Mouse (Mus musculus) gastrocnemius, adult 18-20 months (tissue): ENCODE results near the gene Ckap5. TPM values are rescaled to one million over a fixed set of nuclear protein-coding genes. Genes with fewer than 3 reads are reported as not detected.
"Not testable (repeated sequence)": the region's sequence is repeated elsewhere in the genome, so short reads cannot be mapped to it uniquely, and the experiment has no call there.

ENCODE experiments used
- DNase-seq: peaks from one replicate; pipeline ENCODE4 v3.0.0; 2021; ENCODE audit warnings: low spot score
- total RNA-seq, 2 experiments: library from RNA; stranded (reverse); gene quantifications; 2 replicates each; pipeline ENCODE4 v1.2.3; 2021

Gene Ckap5
- total RNA-seq, 2 experiments from 2014 or later = 33.0 to 33.2 TPM

DNA sequence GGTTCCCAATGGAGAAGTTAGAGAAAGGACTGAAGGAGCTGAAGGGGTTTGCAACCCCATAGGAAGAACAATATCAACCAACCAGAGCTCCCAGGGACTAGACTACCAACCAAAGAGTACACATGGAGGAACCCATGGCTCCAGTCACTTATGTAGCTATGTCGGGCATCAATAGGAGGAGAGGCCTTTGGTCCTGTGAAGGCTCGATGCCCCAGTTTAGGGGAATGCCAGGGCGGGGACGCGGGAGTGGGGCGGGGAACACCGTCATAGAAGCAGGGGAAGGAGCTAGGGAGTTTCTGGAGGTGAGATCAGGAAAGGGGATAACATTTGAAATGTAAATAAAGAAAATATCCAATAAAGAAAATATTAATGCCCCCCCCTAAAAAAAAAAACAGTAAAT, 96.8 kb downstream of the Ckap5 start:
- not testable (repeated sequence) for DNase-seq

GRCm38 (mm10) chr2:91627486-91627885, 100.9 kb downstream of the Ckap5 start:
- no peak for DNase-seq

GRCm38 (mm10) chr2:91628171-91628570, 101.6 kb downstream of the Ckap5 start:
- DNase-seq = no peak

GRCm38 (mm10) chr2:91629682-91630081, 103.1 kb downstream of the Ckap5 start:
- DNase-seq = no peak

DNA sequence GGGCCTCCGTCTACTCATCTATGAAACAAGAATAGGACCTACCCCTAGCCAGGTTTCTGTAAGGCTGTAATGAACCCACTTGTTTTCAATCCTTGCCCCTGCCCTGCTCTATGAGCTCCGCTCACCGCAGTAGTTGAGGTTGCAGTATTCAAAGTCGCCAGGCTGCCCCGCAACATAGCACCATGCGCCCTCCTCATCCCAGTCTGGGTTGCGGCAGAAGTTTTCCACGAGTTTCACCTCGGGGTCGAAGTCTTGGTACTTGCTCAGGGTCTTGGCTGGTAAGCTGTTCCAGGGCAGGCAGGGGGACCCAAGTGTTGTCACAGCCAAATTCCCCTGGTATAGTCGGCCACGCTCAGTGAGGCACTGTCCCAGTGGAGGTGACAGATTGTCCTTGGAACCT, 103.8 kb downstream of the Ckap5 start:
- no peak for DNase-seq

DNA sequence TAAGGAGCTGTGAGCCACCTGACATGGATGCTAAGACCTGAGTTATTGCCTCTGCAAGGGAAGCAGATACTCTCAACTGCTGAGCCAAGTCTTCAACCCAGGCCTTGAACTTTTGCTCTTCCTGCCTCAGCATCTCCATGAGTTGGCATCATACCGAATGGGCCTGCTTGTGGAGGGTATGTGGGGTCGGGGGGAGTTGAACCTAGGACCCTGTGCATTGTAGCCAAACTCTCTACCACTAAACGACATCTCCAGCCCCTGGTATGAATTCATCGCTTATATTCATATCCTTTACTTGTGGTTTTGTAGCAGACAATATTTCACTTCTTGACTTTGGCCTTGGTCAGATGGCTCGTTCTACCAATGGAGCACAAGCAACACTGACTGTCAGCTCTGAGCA, 105.3 kb downstream of the Ckap5 start:
- no peak for DNase-seq

- DNase-seq = no peak
Measured at GRCm38 (mm10) chr2:91632316-91632715, 105.8 kb downstream of the Ckap5 start.

- no peak for DNase-seq
Measured at GRCm38 (mm10) chr2:91633334-91633977, 106.9 kb downstream of the Ckap5 start.

DNA sequence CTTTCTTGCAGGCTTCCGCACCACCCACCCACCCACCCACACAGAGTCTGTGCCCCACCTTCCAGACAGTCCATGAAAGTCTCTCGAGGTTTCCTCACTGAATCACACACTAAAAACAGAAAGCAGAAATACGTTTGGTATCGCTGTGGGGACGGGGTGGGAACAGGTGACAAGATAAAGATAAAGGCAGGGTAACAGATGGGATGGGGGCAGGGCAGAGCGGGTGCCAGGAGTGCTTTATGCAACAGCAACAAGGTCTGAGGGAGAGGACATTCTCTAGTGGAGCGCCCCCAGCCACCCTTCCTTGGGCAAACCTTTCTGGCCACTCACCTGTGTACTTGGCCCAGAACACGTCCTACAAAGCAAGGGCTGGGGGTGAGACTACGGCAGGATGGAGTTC, 108.3 kb downstream of the Ckap5 start:
- no peak for DNase-seq

GRCm38 (mm10) chr2:91635486-91635885, 108.9 kb downstream of the Ckap5 start:
- no peak for DNase-seq

GRCm38 (mm10) chr2:91636229-91636628, 109.7 kb downstream of the Ckap5 start, which contains the start of gene F2:
F2 (minus strand) TSS chr2:91636414.
- no peak for DNase-seq

DNA sequence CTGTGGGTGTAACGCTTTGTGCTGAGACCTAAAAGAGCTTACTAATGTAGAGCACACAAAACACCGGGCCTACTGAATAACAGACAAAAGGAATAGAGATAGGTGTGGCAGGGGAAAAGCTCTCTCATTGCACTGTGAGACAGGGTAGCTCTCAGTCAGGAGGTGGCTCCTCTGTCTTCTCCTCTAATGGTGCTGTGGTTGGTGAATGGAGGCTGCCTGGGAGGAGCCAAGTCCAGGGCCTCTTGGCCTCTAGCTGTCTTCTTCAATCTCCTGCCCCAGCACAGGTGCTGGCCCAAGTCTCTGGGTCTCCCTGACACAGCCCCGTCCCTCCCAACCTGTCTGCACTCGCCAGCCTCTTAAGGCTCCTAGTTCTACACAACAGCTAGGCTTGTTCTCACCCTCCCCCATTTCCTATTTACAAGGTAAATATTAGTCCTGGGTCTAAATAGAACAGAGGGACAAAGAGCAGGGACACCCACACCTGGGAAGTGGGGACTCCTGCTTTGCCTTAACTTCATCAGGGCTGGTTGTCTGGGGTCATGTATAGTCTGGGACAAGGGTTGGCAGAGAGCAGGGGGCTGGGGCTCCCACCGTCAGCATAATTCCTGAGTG, 110.3 kb downstream of the Ckap5 start:
- DNase-seq = no peak

DNA sequence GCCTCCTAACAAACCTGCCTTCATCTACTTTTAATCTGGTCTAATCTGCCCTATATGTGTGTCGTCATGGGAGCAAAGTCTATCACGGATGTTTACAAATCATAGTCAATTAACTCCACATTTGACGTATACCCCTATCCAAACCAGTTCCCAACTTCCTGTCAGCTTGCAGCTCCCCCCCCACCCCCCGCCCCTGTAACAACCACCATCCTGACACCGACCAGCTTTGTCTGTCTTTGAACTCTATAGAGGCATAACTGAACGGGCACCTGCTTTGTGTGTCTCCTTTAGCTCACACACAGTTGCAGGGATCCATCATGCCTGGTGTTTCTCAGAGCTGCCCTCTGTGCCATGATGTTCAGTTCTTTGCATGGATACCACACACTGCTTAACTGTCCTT, 112.4 kb downstream of the Ckap5 start:
- DNase-seq = no peak

- DNase-seq = no peak
Measured at GRCm38 (mm10) chr2:91642825-91643415, 116.4 kb downstream of the Ckap5 start.

DNA sequence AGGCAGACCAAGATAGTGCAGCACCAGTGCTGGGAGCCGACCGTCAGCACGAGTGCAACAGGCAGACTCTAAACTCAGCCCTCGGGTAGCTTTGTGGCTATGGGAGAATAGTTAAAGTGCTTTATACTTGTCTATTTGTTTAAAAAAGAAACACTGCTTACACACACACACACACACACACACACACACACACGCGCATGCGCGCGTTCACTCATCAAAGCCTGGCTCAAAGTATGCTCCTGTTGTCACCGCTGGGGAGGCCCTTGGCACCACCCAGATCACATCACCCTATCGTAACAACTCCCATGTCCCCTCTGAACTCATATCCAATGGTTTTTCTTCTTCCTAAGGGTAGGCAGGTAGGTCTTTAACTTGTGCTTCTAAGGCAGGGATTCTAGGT, 117.5 kb downstream of the Ckap5 start:
- DNase-seq = no peak

DNA sequence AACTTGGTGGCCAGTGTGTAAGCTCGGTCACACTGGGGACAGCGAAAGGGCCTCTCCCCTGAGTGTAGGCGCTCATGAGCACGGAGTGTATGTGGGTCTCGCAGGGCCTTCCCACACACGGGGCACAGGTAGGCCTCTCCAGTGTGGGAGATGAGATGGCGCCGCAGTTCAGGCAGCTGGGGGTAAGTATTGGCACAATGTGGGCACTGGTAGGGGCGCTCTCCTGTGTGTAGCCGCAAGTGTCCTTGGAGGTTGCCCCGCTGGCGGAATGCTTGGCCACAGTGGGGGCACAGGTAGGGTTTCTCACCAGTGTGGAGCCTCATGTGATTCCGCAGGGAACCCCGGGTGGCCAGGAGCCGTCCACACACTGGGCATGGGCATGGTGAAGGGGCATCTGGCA, 118.8 kb downstream of the Ckap5 start:
- no peak for DNase-seq

GRCm38 (mm10) chr2:91645811-91646210, 119.2 kb downstream of the Ckap5 start:
- DNase-seq = no peak

- peak; percentile 42 for DNase-seq
Measured at GRCm38 (mm10) chr2:91646733-91647132, 120.2 kb downstream of the Ckap5 start.

DNA sequence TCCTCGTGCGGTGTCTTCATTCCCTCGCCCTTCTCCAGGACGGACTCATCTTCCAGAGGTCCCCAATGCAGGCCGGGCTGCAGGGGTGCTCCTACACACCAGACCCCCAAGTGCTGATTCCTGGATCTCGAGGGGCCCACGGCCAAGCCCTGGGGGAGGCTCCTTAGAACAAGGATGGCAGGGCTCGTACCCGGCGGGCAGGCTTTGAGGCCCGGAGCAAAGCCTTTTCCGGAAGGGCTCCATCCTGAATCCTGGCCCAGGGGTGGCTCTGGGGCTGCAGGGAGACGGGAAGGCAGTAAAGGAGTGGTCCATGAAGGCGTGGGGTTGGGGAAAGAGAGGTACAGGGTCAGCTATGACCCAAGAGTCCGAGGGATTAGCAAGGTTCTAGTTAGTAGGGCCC, 122.6 kb downstream of the Ckap5 start:
- no peak for DNase-seq

DNA sequence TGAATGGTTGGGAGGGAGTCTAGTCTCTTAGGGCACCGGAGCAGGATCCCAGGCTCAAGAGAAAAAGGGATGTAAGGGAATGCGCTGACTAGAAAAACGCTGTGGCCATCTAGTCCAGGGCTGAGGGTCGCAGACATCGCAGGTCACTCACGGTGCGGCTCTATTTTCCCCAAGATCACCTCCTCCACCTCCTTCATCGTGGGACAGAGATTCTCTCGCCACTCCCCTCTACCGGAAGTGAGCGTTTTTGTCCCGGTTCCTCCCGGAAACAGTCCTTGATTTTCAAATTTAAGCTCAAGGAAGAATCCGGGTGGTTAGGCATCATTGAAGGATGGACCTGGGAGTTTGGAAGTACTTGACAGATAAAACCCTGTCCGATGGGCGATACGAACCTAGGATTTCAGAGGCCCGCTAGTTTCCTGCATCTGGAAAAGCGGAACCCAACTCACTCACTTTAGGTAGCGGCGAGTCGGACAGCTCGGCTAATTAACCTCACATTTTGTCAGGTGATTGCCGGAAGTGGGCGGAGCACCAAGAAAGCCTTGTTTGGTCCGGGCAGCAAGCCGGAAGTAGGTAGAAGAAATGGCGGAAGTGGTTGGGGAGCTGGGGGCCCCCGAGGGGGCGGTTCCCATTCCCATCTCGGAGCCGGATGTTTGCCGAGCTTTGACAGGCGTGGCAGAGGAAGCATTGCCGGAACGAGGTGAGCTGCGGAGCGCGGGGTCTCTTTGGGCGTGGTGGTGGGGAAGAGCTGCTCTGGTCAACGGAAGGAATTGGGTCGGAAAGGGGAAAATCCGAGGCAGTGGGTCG, 123.2 kb downstream of the Ckap5 start, which contains the start of the genes Zfp408 and Arhgap1:
TSS of gene Zfp408 (minus strand) at position 239 of the 807 bp plus-strand sequence.
TSS of gene Arhgap1 (plus strand) at position 308 of the 807 bp plus-strand sequence.
- peak; percentile 97 for DNase-seq

GRCm38 (mm10) chr2:91650360-91650995, 123.9 kb downstream of the Ckap5 start:
- no peak for DNase-seq
